Mouse (Mus musculus) induced T-regulatory cell, adult 2 months (primary cell): ENCODE results near the gene Cfap97.

Source experiments
- DNase-seq: peaks from one replicate; pipeline ENCODE4 v3.0.0-alpha.2; 2012; ENCODE audit warnings: low read depth

Cfap97 gene

GRCm38 (mm10) chr8:46153042-46153441, 1.5 kb downstream of the Cfap97 start:
- no peak for DNase-seq

- DNase-seq: peak; percentile 97
Measured at GRCm38 (mm10) chr8:46162953-46163869, 11.6 kb downstream of the Cfap97 start.

GRCm38 (mm10) chr8:46163870-46164190, 12.3 kb downstream of the Cfap97 start:
- no peak for DNase-seq

- DNase-seq: no peak
Measured at GRCm38 (mm10) chr8:46173651-46174050, 22.1 kb downstream of the Cfap97 start.

GRCm38 (mm10) chr8:46180136-46180535, 28.6 kb downstream of the Cfap97 start:
- no peak for DNase-seq

GRCm38 (mm10) chr8:46185361-46185760, 33.8 kb downstream of the Cfap97 start:
- peak; percentile 77 for DNase-seq

- DNase-seq: no peak
Measured at GRCm38 (mm10) chr8:46193100-46193499, 41.5 kb downstream of the Cfap97 start.

GRCm38 (mm10) chr8:46196877-46197276, 45.3 kb downstream of the Cfap97 start:
- DNase-seq: no peak

GRCm38 (mm10) chr8:46197673-46198072, 46.1 kb downstream of the Cfap97 start:
- DNase-seq: no peak

- peak; percentile 38 for DNase-seq
Measured at GRCm38 (mm10) chr8:46202350-46202749, 50.8 kb downstream of the Cfap97 start.

GRCm38 (mm10) chr8:46204301-46204700, 52.7 kb downstream of the Cfap97 start:
- DNase-seq: no peak

GRCm38 (mm10) chr8:46204974-46205640, 53.5 kb downstream of the Cfap97 start:
- DNase-seq: no peak

- DNase-seq: no peak
Measured at GRCm38 (mm10) chr8:46206107-46206506, 54.5 kb downstream of the Cfap97 start.

- no peak for DNase-seq
Measured at GRCm38 (mm10) chr8:46208354-46208753, 56.8 kb downstream of the Cfap97 start.

GRCm38 (mm10) chr8:46209057-46209456, 57.5 kb downstream of the Cfap97 start:
- no peak for DNase-seq

GRCm38 (mm10) chr8:46210404-46211315, 59.1 kb downstream of the Cfap97 start, which contains the start of gene Slc25a4:
TSS of gene Slc25a4 (minus strand) at chr8:46211284.
- peak; percentile 92 for DNase-seq

GRCm38 (mm10) chr8:46211611-46212071, 60.1 kb downstream of the Cfap97 start:
- no peak for DNase-seq

GRCm38 (mm10) chr8:46212194-46212593, 60.6 kb downstream of the Cfap97 start:
- peak; percentile 11 for DNase-seq

GRCm38 (mm10) chr8:46213971-46214480, 62.5 kb downstream of the Cfap97 start:
- no peak for DNase-seq

GRCm38 (mm10) chr8:46216838-46217237, 65.3 kb downstream of the Cfap97 start:
- DNase-seq: no peak

GRCm38 (mm10) chr8:46220566-46220965, 69.0 kb downstream of the Cfap97 start:
- no peak for DNase-seq

- no peak for DNase-seq
Measured at GRCm38 (mm10) chr8:46225501-46225900, 73.9 kb downstream of the Cfap97 start.
